Mouse (Mus musculus) Patski (cell line): Measurements from ENCODE around the gene Arhgdib. TPM values are rescaled to one million over a fixed set of nuclear protein-coding genes. Genes with fewer than 3 reads are reported as not detected.
"Not testable (repeated sequence)": the region's sequence is repeated elsewhere in the genome, so short reads cannot be mapped to it uniquely, and the experiment has no call there.

ENCODE experiments used
- ATAC-seq: fragments of 100-300 bp; one replicate; pipeline ENCODE4 v1.8.0; 2021
- CTCF ChIA-PET: fragments of 350-600 bp; sonication (Branson Sonifier 250); formaldehyde crosslinking; loops from one replicate; lab custom pipeline; 2022; ENCODE audit warnings: inconsistent platforms; lab: Charles Lee
- POLR2A ChIA-PET: fragments of 350-600 bp; sonication (Branson Sonifier 250); formaldehyde crosslinking; loops from one replicate; lab custom pipeline; 2022; ENCODE audit warnings: antibody characterized with exemption, inconsistent platforms; lab: Charles Lee
- DNase-seq: peaks from one replicate; pipeline ENCODE4 v3.0.0-alpha.2; 2011; ENCODE audit warnings: low read depth, low spot score
- H3K27me3 ChIP-seq: fragments of 371-371 bp; one replicate; pipeline ENCODE4 v1.5.1; 2021
- CTCF ChIP-seq: fragments of 100-300 bp; IDR thresholded peaks from one replicate; pipeline ENCODE4 v1.5.1; 2021
- in situ Hi-C: fragments of 300-500 bp; cut with MboI; formaldehyde crosslinking; loops from 3 replicates; pipeline ENCODE4 v1.11.1; 2018; ENCODE audit warnings: low pct_unique_long_range_greater_than_20kb, mixed read lengths
- polyA plus RNA-seq: library from polyadenylated mRNA; unstranded; gene quantifications from one replicate; pipeline ENCODE4 v1.2.3, GENCODE M21; 2021

Arhgdib gene
- polyA plus RNA-seq, 1 experiment from 2014 or later, result 11.6 TPM

- no peak for DNase-seq
- CTCF ChIA-PET, result interaction anchor here (0.7 to 1.6 kb wide), 10 partner anchors 10 to 174 kb away, joined by 3 to 13 read pairs (median 4); no protein-coding TSS in a partner anchor
- H3K27me3 ChIP-seq, result no peaks in the 10 kb centered on the region
- no peak for TF ChIP-seq CTCF
- in situ Hi-C loops, result loop anchor here (5.0 to 25.0 kb wide), 3 partner anchors 195 to 567 kb away; partner anchors contain the start of genes E330021D16Rik and Rerg
- POLR2A ChIA-PET, result interaction anchor here (0.7 kb wide), 1 partner anchor 9 kb away, joined by 3 read pairs; no protein-coding TSS in a partner anchor
- ATAC-seq, result no peak
Observed at GRCm38 (mm10) chr6:136979274-136980082, 37.8 kb upstream of the Arhgdib start.

GRCm38 (mm10) chr6:136968877-136969276 lies 27.2 kb upstream of the Arhgdib start:
- not testable (repeated sequence) for DNase-seq, ATAC-seq, H3K27me3 ChIP-seq
- CTCF ChIA-PET, result interaction anchor here (0.9 to 3.5 kb wide), 13 partner anchors 9 to 163 kb away, joined by 3 to 35 read pairs (median 5); partner anchors contain the start of gene Arhgdib
- peak; percentile 55 for TF ChIP-seq CTCF
- POLR2A ChIA-PET, result interaction anchor here (1.6 kb wide), 1 partner anchor 109 kb away, joined by 3 read pairs; no protein-coding TSS in a partner anchor
- in situ Hi-C loops, result loop anchor here (5.0 kb wide), 2 partner anchors 47 to 107 kb away; partner anchors contain the start of genes Erp27 and Pde6h

GRCm38 (mm10) chr6:136967466-136967865 lies 25.8 kb upstream of the Arhgdib start:
- CTCF ChIA-PET, result interaction anchor here (1.3 to 3.6 kb wide), 5 partner anchors 8 to 106 kb away, joined by 3 to 25 read pairs (median 4); no protein-coding TSS in a partner anchor
- in situ Hi-C loops, result loop anchor here (5.0 kb wide), 2 partner anchors 45 to 105 kb away; partner anchors contain the start of genes Erp27 and Pde6h
- TF ChIP-seq CTCF, result no peak
- DNase-seq, result no peak
- no peak for ATAC-seq
- POLR2A ChIA-PET, result interaction anchor here (0.6 to 0.8 kb wide), 3 partner anchors 10 to 244 kb away, joined by 3 to 5 read pairs (median 3); no protein-coding TSS in a partner anchor
- H3K27me3 ChIP-seq, result no peaks in the 10 kb centered on the region

- DNase-seq, result no peak
- H3K27me3 ChIP-seq, result no peaks in the 10 kb centered on the region
- ATAC-seq, result no peak
- CTCF ChIA-PET, result interaction anchor here (0.8 to 3.6 kb wide), 3 partner anchors 14 to 105 kb away, joined by 3 to 25 read pairs (median 6); no protein-coding TSS in a partner anchor
- no peak for TF ChIP-seq CTCF
- in situ Hi-C loops, result loop anchor here (5.0 kb wide), 2 partner anchors 44 to 104 kb away; partner anchors contain the start of genes Erp27 and Pde6h
- POLR2A ChIA-PET, result interaction anchor here (0.6 to 0.7 kb wide), 2 partner anchors 161 to 452 kb away, joined by 3 to 5 read pairs; no protein-coding TSS in a partner anchor
Observed at GRCm38 (mm10) chr6:136965912-136966311, 24.2 kb upstream of the Arhgdib start.

- ATAC-seq (no peak), DNase-seq (no peak)
- POLR2A ChIA-PET, result interaction anchor here (0.6 kb wide), 1 partner anchor 160 kb away, joined by 3 read pairs; no protein-coding TSS in a partner anchor
- CTCF ChIA-PET, result interaction anchor here (1.0 to 3.6 kb wide), 4 partner anchors 12 to 104 kb away, joined by 3 to 25 read pairs (median 5); no protein-coding TSS in a partner anchor
- in situ Hi-C loops, result loop anchor here (5.0 kb wide), 2 partner anchors 43 to 103 kb away; partner anchors contain the start of genes Erp27 and Pde6h
- H3K27me3 ChIP-seq, result no peaks in the 10 kb centered on the region
- TF ChIP-seq CTCF, result peak; percentile 18
Observed at GRCm38 (mm10) chr6:136964609-136965510, 23.2 kb upstream of the Arhgdib start.

- ATAC-seq (no peak), DNase-seq (no peak)
- in situ Hi-C loops, result no loop called here
- H3K27me3 ChIP-seq, result no peaks in the 10 kb centered on the region
- TF ChIP-seq CTCF, result no peak
- CTCF ChIA-PET, result interaction anchor here (1.3 kb wide), 1 partner anchor 101 kb away, joined by 7 read pairs; no protein-coding TSS in a partner anchor
- POLR2A ChIA-PET, result no interaction called here
Observed at GRCm38 (mm10) chr6:136962957-136963356, 21.3 kb upstream of the Arhgdib start.

GRCm38 (mm10) chr6:136959131-136959530 lies 17.4 kb upstream of the Arhgdib start:
- in situ Hi-C loops, result no loop called here
- DNase-seq, result no peak
- ChIA-PET POLR2A (interaction anchor here (1.3 kb wide), 1 partner anchor 12 kb away, joined by 3 read pairs; no protein-coding TSS in a partner anchor), CTCF (interaction anchor here (0.8 to 1.5 kb wide), 5 partner anchors 11 to 103 kb away, joined by 3 to 6 read pairs (median 3); no protein-coding TSS in a partner anchor)
- ATAC-seq, result no peak
- TF ChIP-seq CTCF, result no peak
- H3K27me3 ChIP-seq, result no peaks in the 10 kb centered on the region

GRCm38 (mm10) chr6:136957062-136957461 lies 15.4 kb upstream of the Arhgdib start:
- TF ChIP-seq CTCF, result no peak
- in situ Hi-C loops, result no loop called here
- POLR2A ChIA-PET, result interaction anchor here (0.7 to 0.8 kb wide), 2 partner anchors 10 to 154 kb away, joined by 3 read pairs; no protein-coding TSS in a partner anchor
- DNase-seq, result peak; percentile 86
- ATAC-seq, result peak; percentile 99
- CTCF ChIA-PET, result interaction anchor here (1.2 to 1.6 kb wide), 2 partner anchors 10 to 26 kb away, joined by 3 to 6 read pairs; no protein-coding TSS in a partner anchor
- no peaks in the 10 kb centered on the region for H3K27me3 ChIP-seq

GRCm38 (mm10) chr6:136955240-136955639 lies 13.5 kb upstream of the Arhgdib start:
- ChIA-PET POLR2A (interaction anchor here (0.8 kb wide), 1 partner anchor 12 kb away, joined by 3 read pairs; no protein-coding TSS in a partner anchor), CTCF (interaction anchor here (1.0 kb wide), 1 partner anchor 13 kb away, joined by 3 read pairs; no protein-coding TSS in a partner anchor)
- in situ Hi-C loops, result no loop called here
- TF ChIP-seq CTCF, result no peak
- no peak for ATAC-seq
- no peaks in the 10 kb centered on the region for H3K27me3 ChIP-seq
- DNase-seq, result no peak
